Mouse (Mus musculus) left cerebral cortex, adult 18-20 months (tissue): ENCODE results near the gene Nup133. TPM values are rescaled to one million over a fixed set of nuclear protein-coding genes. Genes with fewer than 3 reads are reported as not detected.

Experiments
- DNase-seq, 2 experiments: peaks; one replicate each; pipeline ENCODE4 v3.0.0; 2021 to 2022; ENCODE audit warnings: low spot score in 2 of 2, mixed read lengths in 1 of 2
- total RNA-seq, 2 experiments: library from RNA; stranded (reverse); gene quantifications; 2 replicates each; pipeline ENCODE4 v1.2.3; 2021

The Nup133 gene
- total RNA-seq, 2 experiments from 2014 or later: 21.7 to 23.5 TPM

- no peak for DNase-seq
Measured at GRCm38 (mm10) chr8:123954246-123954645, 5.2 kb upstream of the Nup133 start.

GRCm38 (mm10) chr8:123953686-123954085 lies 4.6 kb upstream of the Nup133 start:
- no peak for DNase-seq

- peak; percentile 42 to 44 for DNase-seq
Measured at GRCm38 (mm10) chr8:123950077-123950802, 1.2 kb upstream of the Nup133 start.

- no peak for DNase-seq
Measured at GRCm38 (mm10) chr8:123949686-123949986, 571 bp upstream of the Nup133 start.

- DNase-seq: no peak
Measured at GRCm38 (mm10) chr8:123929026-123929425, 20.0 kb downstream of the Nup133 start.

GRCm38 (mm10) chr8:123925671-123926070 lies 23.4 kb downstream of the Nup133 start:
- no peak for DNase-seq

- peak; percentile 88 to 91 for DNase-seq
Measured at GRCm38 (mm10) chr8:123924719-123925118, 24.3 kb downstream of the Nup133 start.

GRCm38 (mm10) chr8:123914635-123915034 lies 34.4 kb downstream of the Nup133 start:
- no peak for DNase-seq

- peak; percentile 40 to 62 for DNase-seq
Measured at GRCm38 (mm10) chr8:123912265-123912664, 36.8 kb downstream of the Nup133 start.

GRCm38 (mm10) chr8:123907604-123908003 lies 41.5 kb downstream of the Nup133 start:
- no peak for DNase-seq

- no peak for DNase-seq
Measured at GRCm38 (mm10) chr8:123902653-123903052, 46.4 kb downstream of the Nup133 start.

GRCm38 (mm10) chr8:123899366-123899765 lies 49.7 kb downstream of the Nup133 start:
- peak; percentile 44 to 55 for DNase-seq

GRCm38 (mm10) chr8:123898576-123898975 lies 50.5 kb downstream of the Nup133 start:
- DNase-seq: no peak

GRCm38 (mm10) chr8:123896774-123897173 lies 52.3 kb downstream of the Nup133 start:
- DNase-seq: no peak

- DNase-seq: no peak
Measured at GRCm38 (mm10) chr8:123896366-123896761, 52.7 kb downstream of the Nup133 start.

GRCm38 (mm10) chr8:123895680-123896365 lies 53.2 kb downstream of the Nup133 start:
- DNase-seq: no peak

- DNase-seq: no peak
Measured at GRCm38 (mm10) chr8:123895230-123895629, 53.8 kb downstream of the Nup133 start.

GRCm38 (mm10) chr8:123894502-123895097 lies 54.5 kb downstream of the Nup133 start, which contains the start of gene Acta1:
Gene Acta1, minus strand, starts transcription at chr8:123894751.
- DNase-seq: no peak

- no peak for DNase-seq
Measured at GRCm38 (mm10) chr8:123893413-123893812, 55.7 kb downstream of the Nup133 start.

GRCm38 (mm10) chr8:123892586-123893155 lies 56.4 kb downstream of the Nup133 start:
- DNase-seq: peak; percentile 29 to 31

- peak; percentile 87 for DNase-seq
Measured at GRCm38 (mm10) chr8:123891883-123892585, 57.0 kb downstream of the Nup133 start.
